Mouse (Mus musculus): ENCODE data around the gene Pcnx.

The Pcnx gene

GRCm38 (mm10) chr12:81859351-81860307 lies at the start of gene Pcnx:
Gene Pcnx, plus strand, starts transcription at chr12:81860023.
- peak; percentile 57 to 74 for DNase-seq (ENCODE audit: low spot score in 2 of 2)

- DNase-seq (ENCODE audit: low spot score in 2 of 2) = no peak
Measured at GRCm38 (mm10) chr12:81810417-81810816, 49.4 kb upstream of the Pcnx start.

- no peak for DNase-seq (ENCODE audit: low spot score in 2 of 2)
Measured at GRCm38 (mm10) chr12:81814742-81815141, 45.1 kb upstream of the Pcnx start.

- no peak for DNase-seq (ENCODE audit: low spot score in 2 of 2)
Measured at GRCm38 (mm10) chr12:81816330-81817125, 43.3 kb upstream of the Pcnx start.

- no peak for DNase-seq (ENCODE audit: low spot score in 2 of 2)
Measured at GRCm38 (mm10) chr12:81817126-81817505, 42.7 kb upstream of the Pcnx start.

- DNase-seq (ENCODE audit: low spot score in 2 of 2) = no peak
Measured at GRCm38 (mm10) chr12:81820700-81821099, 39.1 kb upstream of the Pcnx start.

- no peak for DNase-seq (ENCODE audit: low spot score in 2 of 2)
Measured at GRCm38 (mm10) chr12:81822176-81822575, 37.6 kb upstream of the Pcnx start.

- no peak for DNase-seq (ENCODE audit: low spot score in 2 of 2)
Measured at GRCm38 (mm10) chr12:81822778-81823480, 36.9 kb upstream of the Pcnx start.

- DNase-seq (ENCODE audit: low spot score in 2 of 2) = no peak
Measured at GRCm38 (mm10) chr12:81828355-81828754, 31.5 kb upstream of the Pcnx start.

- DNase-seq (ENCODE audit: low spot score in 2 of 2) = no peak
Measured at GRCm38 (mm10) chr12:81832039-81832738, 27.6 kb upstream of the Pcnx start.

GRCm38 (mm10) chr12:81833094-81833493 lies 26.7 kb upstream of the Pcnx start:
- no peak for DNase-seq (ENCODE audit: low spot score in 2 of 2)

GRCm38 (mm10) chr12:81836162-81836561 lies 23.7 kb upstream of the Pcnx start:
- no peak for DNase-seq (ENCODE audit: low spot score in 2 of 2)

GRCm38 (mm10) chr12:81837463-81837862 lies 22.4 kb upstream of the Pcnx start:
- DNase-seq (ENCODE audit: low spot score in 2 of 2) = no peak

- DNase-seq (ENCODE audit: low spot score in 2 of 2) = no peak
Measured at GRCm38 (mm10) chr12:81839663-81840062, 20.2 kb upstream of the Pcnx start.

GRCm38 (mm10) chr12:81841046-81841445 lies 18.8 kb upstream of the Pcnx start:
- no peak for DNase-seq (ENCODE audit: low spot score in 2 of 2)

GRCm38 (mm10) chr12:81843501-81843900 lies 16.3 kb upstream of the Pcnx start:
- no peak for DNase-seq (ENCODE audit: low spot score in 2 of 2)

GRCm38 (mm10) chr12:81844572-81844971 lies 15.3 kb upstream of the Pcnx start:
- DNase-seq (ENCODE audit: low spot score in 2 of 2) = no peak

- no peak for DNase-seq (ENCODE audit: low spot score in 2 of 2)
Measured at GRCm38 (mm10) chr12:81844981-81845380, 14.8 kb upstream of the Pcnx start.

- DNase-seq (ENCODE audit: low spot score in 2 of 2) = no peak
Measured at GRCm38 (mm10) chr12:81849629-81850028, 10.2 kb upstream of the Pcnx start.

GRCm38 (mm10) chr12:81852551-81852950 lies 7.3 kb upstream of the Pcnx start:
- no peak for DNase-seq (ENCODE audit: low spot score in 2 of 2)

GRCm38 (mm10) chr12:81852977-81853376 lies 6.8 kb upstream of the Pcnx start:
- no peak for DNase-seq (ENCODE audit: low spot score in 2 of 2)

Measured in frontal cortex, postnatal 14 days (tissue).